Mouse (Mus musculus): ENCODE measurements around the gene Erbb4.
"Not testable (repeated sequence)": the region's sequence is repeated elsewhere in the genome, so short reads cannot be mapped to it uniquely, and the experiment has no call there.

Gene Erbb4

DNA sequence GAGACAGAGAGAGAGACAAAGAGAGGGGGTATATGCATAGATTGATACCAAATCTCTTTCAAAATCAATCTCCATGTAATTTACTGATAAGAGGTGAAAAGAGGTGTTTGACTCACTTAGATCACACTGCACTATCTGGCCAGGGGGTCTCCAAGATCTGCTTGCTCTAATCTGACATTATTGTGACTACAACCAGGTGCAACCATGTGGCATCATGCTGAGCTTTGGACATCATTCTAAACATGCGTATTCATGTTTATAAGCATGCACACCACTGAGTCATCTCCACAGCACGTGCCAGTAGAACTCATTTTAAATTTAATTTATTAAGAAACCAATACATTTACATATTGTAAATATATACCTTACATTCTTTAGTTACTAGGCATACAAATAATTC, 247.5 kb downstream of the Erbb4 start:
- no peak for DNase-seq (ENCODE audit: low spot score in 2 of 2)

DNA sequence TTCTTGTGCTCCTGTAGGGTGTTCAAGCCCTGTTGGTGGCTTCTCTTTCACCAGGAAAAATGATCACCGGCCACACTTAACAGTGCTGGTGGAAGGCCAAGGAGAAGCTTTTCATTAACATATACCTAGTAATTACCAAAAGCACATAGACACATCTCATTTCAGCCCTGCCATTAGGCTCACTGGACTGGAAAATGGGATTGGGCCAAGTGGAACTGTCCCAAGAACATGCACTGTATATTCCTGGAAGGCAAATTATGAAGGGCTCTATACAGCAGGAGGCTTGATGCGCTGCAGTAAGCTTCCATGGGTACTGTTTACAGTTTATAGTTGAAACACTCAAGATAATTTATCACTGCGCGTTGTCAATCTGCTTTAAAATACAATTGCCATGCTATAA, 248.4 kb downstream of the Erbb4 start:
- peak in 1 of 2 experiments; percentile 62 for DNase-seq (ENCODE audit: low spot score in 2 of 2)

DNA sequence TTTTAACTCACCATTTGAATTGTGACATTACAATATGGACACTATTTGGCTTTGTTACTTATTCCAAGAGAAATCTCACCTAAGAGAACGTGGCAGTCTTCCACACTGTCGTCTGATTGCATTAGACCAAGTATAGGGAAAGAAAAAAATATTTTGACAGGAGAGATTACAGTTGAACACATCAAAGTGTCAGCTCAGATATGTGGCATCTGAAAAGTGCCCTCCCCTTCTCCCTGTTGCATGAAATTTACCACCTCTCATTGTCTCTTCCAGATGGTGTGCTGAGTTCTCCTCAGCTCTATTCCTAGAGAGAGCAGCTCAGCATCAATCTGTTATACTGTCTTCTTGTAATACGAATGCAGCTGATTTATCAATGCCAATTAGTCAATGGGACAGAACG, 268.5 kb downstream of the Erbb4 start:
- DNase-seq (ENCODE audit: low spot score in 2 of 2) = no peak

GRCm38 (mm10) chr1:68834686-68835085, 273.2 kb downstream of the Erbb4 start:
- no peak for DNase-seq (ENCODE audit: low spot score in 2 of 2)

DNA sequence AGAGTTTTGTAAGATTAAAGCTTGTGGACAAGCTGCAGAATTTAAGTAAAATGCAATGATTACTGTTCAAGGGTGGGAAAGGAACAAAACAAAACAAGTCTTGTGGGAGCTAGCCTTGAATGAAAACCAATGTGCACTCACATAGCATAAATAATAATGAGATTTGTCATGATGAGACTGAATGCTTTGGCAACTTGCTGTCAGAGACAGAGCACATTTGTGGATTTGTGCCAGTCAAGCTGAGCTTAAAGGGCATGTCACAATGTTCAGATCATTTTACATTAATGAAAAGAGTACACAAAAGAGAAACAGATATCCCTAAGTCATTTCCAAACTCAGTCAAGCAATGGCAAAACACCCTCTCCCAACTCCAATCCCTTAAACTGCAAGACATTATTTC, 275.8 kb downstream of the Erbb4 start:
- DNase-seq (ENCODE audit: low spot score in 2 of 2) = peak in 1 of 2 experiments; percentile 29

DNA sequence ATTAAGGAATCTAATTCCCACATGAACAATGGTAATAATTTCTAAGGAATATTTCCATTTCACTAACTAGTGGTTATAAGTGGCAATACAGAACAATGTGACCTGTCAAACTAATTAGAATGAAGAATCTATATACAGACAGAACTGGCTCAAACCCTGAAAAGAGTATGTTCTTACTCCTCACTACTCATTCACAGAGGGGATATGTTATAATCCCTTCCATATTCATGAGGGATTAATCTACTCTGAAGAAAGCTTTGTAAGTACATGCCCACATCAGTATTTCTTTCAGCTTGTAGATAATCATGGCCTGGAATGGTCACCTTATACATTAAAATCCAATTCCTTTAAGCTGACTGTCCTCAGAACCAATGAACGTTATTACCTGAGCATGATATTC, 276.3 kb downstream of the Erbb4 start:
- no peak for DNase-seq (ENCODE audit: low spot score in 2 of 2)

- DNase-seq (ENCODE audit: low spot score in 2 of 2) = no peak
These were observed 277.2 kb downstream of the Erbb4 start for GRCm38 (mm10) chr1:68830501-68831239.

DNA sequence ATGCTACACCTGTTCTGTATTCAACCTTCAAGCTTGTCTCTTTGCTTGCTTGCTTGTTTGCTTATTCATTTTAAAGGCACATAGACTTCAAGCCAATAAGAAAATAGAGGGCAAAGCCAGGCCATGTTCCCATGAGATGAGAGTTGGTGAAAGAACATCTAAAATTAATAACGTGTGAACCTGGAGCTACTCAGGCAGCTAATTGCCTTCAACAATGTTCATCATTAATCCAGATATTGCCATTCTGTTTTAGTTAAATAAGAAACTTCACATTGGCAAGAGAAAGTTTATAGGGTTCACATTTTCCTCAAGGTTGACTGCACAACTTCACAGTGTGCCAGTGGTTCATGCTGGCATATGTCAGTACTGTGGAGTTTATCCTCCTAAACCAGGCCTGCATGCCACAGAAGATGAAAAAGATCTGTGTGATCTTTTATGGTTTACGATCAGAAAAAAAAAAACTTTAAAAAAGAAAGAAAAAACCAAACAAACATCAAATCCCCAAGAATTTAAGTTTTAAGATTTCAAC, 284.7 kb downstream of the Erbb4 start:
- no peak for DNase-seq (ENCODE audit: low spot score in 2 of 2)

- DNase-seq (ENCODE audit: low spot score in 2 of 2) = no peak
These were observed 301.1 kb downstream of the Erbb4 start for GRCm38 (mm10) chr1:68806711-68807110.

GRCm38 (mm10) chr1:68787409-68788015, 320.3 kb downstream of the Erbb4 start:
- no peak for DNase-seq (ENCODE audit: low spot score in 2 of 2)

GRCm38 (mm10) chr1:68780653-68781052, 327.2 kb downstream of the Erbb4 start:
- no peak for DNase-seq (ENCODE audit: low spot score in 2 of 2)

DNA sequence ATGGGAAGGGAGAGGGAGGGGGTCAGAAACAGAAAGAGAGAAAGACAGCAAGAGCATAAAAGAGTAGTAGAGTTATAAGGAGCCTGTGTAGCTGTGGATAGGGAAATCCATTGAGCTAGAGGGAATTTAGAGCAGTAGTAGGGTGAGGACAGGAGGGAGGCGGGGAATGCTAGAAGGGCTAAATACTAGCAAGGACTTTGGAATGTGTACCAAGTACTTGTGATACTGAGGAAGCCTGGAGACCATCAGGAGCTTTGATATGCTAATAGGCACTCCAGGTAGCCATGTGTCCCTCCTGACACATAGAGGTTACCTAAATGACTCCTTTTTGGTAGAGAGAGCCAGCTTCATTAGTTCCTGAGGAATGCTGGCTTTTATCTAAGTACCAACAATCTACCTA, 327.8 kb downstream of the Erbb4 start:
- DNase-seq (ENCODE audit: low spot score in 2 of 2) = no peak

- DNase-seq (ENCODE audit: low spot score in 2 of 2) = not testable (repeated sequence)
These were observed 341.8 kb downstream of the Erbb4 start for GRCm38 (mm10) chr1:68766095-68766494.

- DNase-seq (ENCODE audit: low spot score in 2 of 2) = no peak
These were observed 345.4 kb downstream of the Erbb4 start for GRCm38 (mm10) chr1:68762456-68762855.

GRCm38 (mm10) chr1:68748976-68749375, 358.9 kb downstream of the Erbb4 start:
- DNase-seq (ENCODE audit: low spot score in 2 of 2) = peak in 1 of 2 experiments; percentile 77

GRCm38 (mm10) chr1:68681478-68681877, 426.4 kb downstream of the Erbb4 start:
- no peak for DNase-seq (ENCODE audit: low spot score in 2 of 2)

DNA sequence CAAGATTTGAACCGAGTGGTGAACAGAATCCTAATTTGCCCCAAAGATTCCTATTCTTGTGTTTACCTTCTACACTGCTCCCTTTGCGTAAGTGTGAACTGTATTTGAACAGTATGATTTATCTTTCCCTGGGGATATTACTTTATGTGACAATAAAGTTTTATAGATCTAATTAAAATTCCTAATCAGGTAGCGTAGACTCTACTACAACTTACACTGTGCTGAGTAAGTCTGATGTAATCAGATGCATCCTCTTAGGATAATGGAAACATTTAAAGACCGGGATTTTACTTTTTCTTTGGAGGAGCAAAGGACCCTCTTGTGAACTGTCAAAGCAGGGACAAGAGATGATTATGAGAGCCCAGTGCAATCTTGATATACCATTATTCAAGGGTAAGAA, 433.2 kb downstream of the Erbb4 start:
- DNase-seq (ENCODE audit: low spot score in 2 of 2) = no peak

DNA sequence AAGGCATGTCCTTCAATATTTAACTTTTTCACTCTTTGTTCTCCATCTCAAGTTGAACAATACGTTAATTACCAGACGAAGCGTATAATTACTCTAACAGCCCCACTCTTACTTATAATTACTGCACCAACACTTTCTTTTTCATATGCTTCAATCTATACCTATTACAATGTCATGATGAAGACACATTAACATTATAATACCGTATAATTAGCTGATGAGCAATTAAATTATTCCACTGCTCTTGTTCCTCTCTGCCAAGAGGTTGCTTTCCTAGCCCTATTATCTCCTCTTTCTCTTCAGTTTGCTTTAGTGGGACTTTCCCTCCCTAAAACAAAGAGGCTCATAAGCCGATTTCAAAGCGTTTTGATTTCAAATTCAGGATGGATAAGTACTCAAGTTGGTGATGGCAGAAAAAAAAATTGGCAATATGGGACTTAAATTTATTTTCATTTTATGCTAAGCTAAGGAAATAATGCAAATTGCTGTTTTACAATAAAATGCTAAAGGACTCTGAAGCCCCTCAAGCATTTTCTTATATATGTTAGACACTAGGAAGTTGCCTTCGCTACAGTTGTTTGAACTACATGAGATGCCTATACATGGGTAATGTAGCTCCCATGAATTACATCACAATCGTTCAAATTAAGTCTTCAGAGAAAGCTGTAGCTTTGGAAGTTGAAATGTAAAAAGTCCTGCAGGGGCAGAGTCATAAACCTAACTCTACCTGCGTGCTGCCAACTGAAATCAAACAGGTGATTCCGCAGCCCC, 440.8 kb downstream of the Erbb4 start:
- DNase-seq (ENCODE audit: low spot score in 2 of 2) = no peak

- DNase-seq (ENCODE audit: low spot score in 2 of 2) = no peak
These were observed 517.4 kb downstream of the Erbb4 start for GRCm38 (mm10) chr1:68590475-68590874.

- no peak for DNase-seq (ENCODE audit: low spot score in 2 of 2)
These were observed 533.9 kb downstream of the Erbb4 start for GRCm38 (mm10) chr1:68573851-68574540.

DNA sequence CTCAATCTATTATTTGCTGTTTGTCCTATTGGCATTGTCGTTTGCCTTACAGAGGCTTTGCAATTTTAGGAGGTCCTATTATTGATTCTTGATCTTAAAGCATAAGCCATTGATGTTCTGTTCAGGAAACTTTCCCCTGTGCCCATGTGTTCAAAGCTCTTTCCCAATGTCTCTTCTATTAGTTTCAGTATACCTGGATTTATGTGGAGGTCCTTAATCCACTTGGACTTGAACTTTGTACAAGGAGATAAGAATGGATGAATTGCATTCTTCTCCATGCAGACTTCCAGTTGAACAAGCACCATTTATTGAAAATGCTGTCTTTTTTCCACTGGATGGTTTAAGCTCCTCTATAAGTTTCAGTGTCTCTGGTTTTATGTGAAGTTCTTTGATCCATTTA, 536.9 kb downstream of the Erbb4 start:
- no peak for DNase-seq (ENCODE audit: low spot score in 2 of 2)

- DNase-seq (ENCODE audit: low spot score in 2 of 2) = no peak
These were observed 564.9 kb downstream of the Erbb4 start for GRCm38 (mm10) chr1:68542942-68543341.
